Mouse (Mus musculus): ENCODE measurements around the gene Rbm26.
A peak's percentile ranks its signal among the peaks of the same experiment; 100 is the strongest.

Gene Rbm26

GRCm38 (mm10) chr14:105177238-105177693, at the start of gene Rbm26:
Rbm26 (minus strand) TSS chr14:105177327.
- DNase-seq (ENCODE audit: low read depth, low spot score) = peak; percentile 98

- DNase-seq (ENCODE audit: low read depth, low spot score) = no peak
Measured at GRCm38 (mm10) chr14:105225790-105226189, 48.7 kb upstream of the Rbm26 start.

- no peak for DNase-seq (ENCODE audit: low read depth, low spot score)
Measured at GRCm38 (mm10) chr14:105222240-105222639, 45.1 kb upstream of the Rbm26 start.

- peak; percentile 50 for DNase-seq (ENCODE audit: low read depth, low spot score)
Measured at GRCm38 (mm10) chr14:105219525-105220376, 42.6 kb upstream of the Rbm26 start.

GRCm38 (mm10) chr14:105198401-105198800, 21.3 kb upstream of the Rbm26 start:
- DNase-seq (ENCODE audit: low read depth, low spot score) = peak; percentile 27

- DNase-seq (ENCODE audit: low read depth, low spot score) = peak; percentile 35
Measured at GRCm38 (mm10) chr14:105194682-105195081, 17.6 kb upstream of the Rbm26 start.

GRCm38 (mm10) chr14:105184866-105185265, 7.7 kb upstream of the Rbm26 start:
- peak; percentile 49 for DNase-seq (ENCODE audit: low read depth, low spot score)

GRCm38 (mm10) chr14:105182786-105183185, 5.7 kb upstream of the Rbm26 start:
- DNase-seq (ENCODE audit: low read depth, low spot score) = no peak

- no peak for DNase-seq (ENCODE audit: low read depth, low spot score)
Measured at GRCm38 (mm10) chr14:105179733-105180132, 2.6 kb upstream of the Rbm26 start.

- no peak for DNase-seq (ENCODE audit: low read depth, low spot score)
Measured at GRCm38 (mm10) chr14:105178996-105179395, 1.9 kb upstream of the Rbm26 start.

GRCm38 (mm10) chr14:105176381-105177168, 552 bp downstream of the Rbm26 start:
- peak; percentile 27 for DNase-seq (ENCODE audit: low read depth, low spot score)

GRCm38 (mm10) chr14:105167181-105167580, 9.9 kb downstream of the Rbm26 start:
- DNase-seq (ENCODE audit: low read depth, low spot score) = peak; percentile 50

GRCm38 (mm10) chr14:105164793-105165192, 12.3 kb downstream of the Rbm26 start:
- DNase-seq (ENCODE audit: low read depth, low spot score) = peak; percentile 11

GRCm38 (mm10) chr14:105161334-105161733, 15.8 kb downstream of the Rbm26 start:
- DNase-seq (ENCODE audit: low read depth, low spot score) = no peak

- DNase-seq (ENCODE audit: low read depth, low spot score) = no peak
Measured at GRCm38 (mm10) chr14:105158526-105158925, 18.6 kb downstream of the Rbm26 start.

- peak; percentile 10 for DNase-seq (ENCODE audit: low read depth, low spot score)
Measured at GRCm38 (mm10) chr14:105134076-105134475, 43.1 kb downstream of the Rbm26 start.

GRCm38 (mm10) chr14:105127715-105128385, 49.3 kb downstream of the Rbm26 start:
- DNase-seq (ENCODE audit: low read depth, low spot score) = no peak

- no peak for DNase-seq (ENCODE audit: low read depth, low spot score)
Measured at GRCm38 (mm10) chr14:105124513-105124912, 52.6 kb downstream of the Rbm26 start.

GRCm38 (mm10) chr14:105115402-105115801, 61.7 kb downstream of the Rbm26 start:
- no peak for DNase-seq (ENCODE audit: low read depth, low spot score)

- DNase-seq (ENCODE audit: low read depth, low spot score) = no peak
Measured at GRCm38 (mm10) chr14:105106252-105106651, 70.9 kb downstream of the Rbm26 start.

- DNase-seq (ENCODE audit: low read depth, low spot score) = no peak
Measured at GRCm38 (mm10) chr14:105098861-105099260, 78.3 kb downstream of the Rbm26 start.

GRCm38 (mm10) chr14:105096221-105096620, 80.9 kb downstream of the Rbm26 start:
- no peak for DNase-seq (ENCODE audit: low read depth, low spot score)
